Mouse (Mus musculus): ENCODE results near the gene Znrd1.

- TF ChIP-seq CTCF (IDR thresholded peaks at IDR 0.05 in 2 of 3, conservative IDR thresholded peaks at IDR 0.05 in 1 of 3; ENCODE audit: control insufficient read depth in 1 of 3, insufficient read depth in 1 of 3, low read depth in 2 of 3, low read length in 3 of 3, poor library complexity in 1 of 3, severe bottlenecking in 1 of 3) (no peak), KAT2A (conservative IDR thresholded peaks at IDR 0.05; ENCODE audit: low read depth, low read length) (no peak), GATA1 (IDR thresholded peaks at IDR 0.05; ENCODE audit: low read depth, low read length) (no peak), POLR2A (IDR thresholded peaks at IDR 0.05; ENCODE audit: control insufficient read depth in 1 of 2, insufficient read depth in 1 of 2, low read depth in 1 of 2, low read length in 2 of 2, poor library complexity in 1 of 2) (no peak), MEF2A (IDR thresholded peaks at IDR 0.05; ENCODE audit: extremely low read depth, insufficient replicate concordance, low read depth, low read length, poor library complexity, severe bottlenecking) (no peak), USF1 (IDR thresholded peaks at IDR 0.05; ENCODE audit: low read depth, low read length) (no peak), USF2 (IDR thresholded peaks at IDR 0.05; ENCODE audit: borderline replicate concordance in 1 of 2, insufficient read depth in 1 of 2, low read depth in 1 of 2, low read length in 2 of 2) (no peak)
Measured at GRCm38 (mm10) chr17:36920239-36920638, 38.1 kb downstream of the Znrd1 start.
